Mouse (Mus musculus) Patski (cell line): ENCODE results near the gene Nr2f1. TPM values are rescaled to one million over a fixed set of nuclear protein-coding genes. Genes with fewer than 3 reads are reported as not detected.

ENCODE experiments used
- ATAC-seq: fragments of 100-300 bp; one replicate; pipeline ENCODE4 v1.8.0; 2021
- CTCF ChIA-PET: fragments of 350-600 bp; sonication (Branson Sonifier 250); formaldehyde crosslinking; loops from one replicate; lab custom pipeline; 2022; ENCODE audit warnings: inconsistent platforms; lab: Charles Lee
- POLR2A ChIA-PET: fragments of 350-600 bp; sonication (Branson Sonifier 250); formaldehyde crosslinking; loops from one replicate; lab custom pipeline; 2022; ENCODE audit warnings: antibody characterized with exemption, inconsistent platforms; lab: Charles Lee
- DNase-seq: peaks from one replicate; pipeline ENCODE4 v3.0.0-alpha.2; 2011; ENCODE audit warnings: low read depth, low spot score
- H3K27me3 ChIP-seq: fragments of 371-371 bp; one replicate; pipeline ENCODE4 v1.5.1; 2021
- CTCF ChIP-seq: fragments of 100-300 bp; IDR thresholded peaks from one replicate; pipeline ENCODE4 v1.5.1; 2021
- in situ Hi-C: fragments of 300-500 bp; cut with MboI; formaldehyde crosslinking; loops from 3 replicates; pipeline ENCODE4 v1.11.1; 2018; ENCODE audit warnings: low pct_unique_long_range_greater_than_20kb, mixed read lengths
- polyA plus RNA-seq: library from polyadenylated mRNA; unstranded; gene quantifications from one replicate; pipeline ENCODE4 v1.2.3, GENCODE M21; 2021

Nr2f1 gene
- polyA plus RNA-seq, 1 experiment from 2014 or later: 8.1 TPM

- in situ Hi-C loops: loop anchor here (5.0 kb wide), 1 partner anchor 192 kb away; no protein-coding TSS in a partner anchor
- no peak for ATAC-seq
- ChIA-PET CTCF (interaction anchor here (1.2 to 3.6 kb wide), 3 partner anchors 11 to 195 kb away, joined by 3 to 25 read pairs (median 3); no protein-coding TSS in a partner anchor), POLR2A (no interaction called here)
- peaks cover 67% of the 10 kb centered on the region for H3K27me3 ChIP-seq
- DNase-seq: no peak
- no peak for TF ChIP-seq CTCF
Observed at GRCm38 (mm10) chr13:78174191-78174590, 25.4 kb downstream of the Nr2f1 start.

GRCm38 (mm10) chr13:78172861-78173260 lies 26.7 kb downstream of the Nr2f1 start:
- H3K27me3 ChIP-seq: peaks cover 55% of the 10 kb centered on the region
- DNase-seq: no peak
- POLR2A ChIA-PET: interaction anchor here (0.6 kb wide), 1 partner anchor 735 kb away, joined by 8 read pairs; no protein-coding TSS in a partner anchor

GRCm38 (mm10) chr13:78171984-78172636 lies 27.4 kb downstream of the Nr2f1 start:
- no peak for TF ChIP-seq CTCF
- ATAC-seq (no peak), DNase-seq (no peak)
- in situ Hi-C loops: loop anchor here (5.0 kb wide), 1 partner anchor 190 kb away; no protein-coding TSS in a partner anchor
- ChIA-PET CTCF (interaction anchor here (0.5 to 1.2 kb wide), 2 partner anchors 189 to 254 kb away, joined by 3 read pairs; no protein-coding TSS in a partner anchor), POLR2A (no interaction called here)
- peaks cover 49% of the 10 kb centered on the region for H3K27me3 ChIP-seq

More at GRCm38 (mm10) chr13:78172861-78173260, 26.7 kb downstream of the Nr2f1 start:
- CTCF ChIA-PET: interaction anchor here (0.5 kb wide), 1 partner anchor 255 kb away, joined by 3 read pairs; no protein-coding TSS in a partner anchor
- no peak for ATAC-seq
- TF ChIP-seq CTCF: no peak
- in situ Hi-C loops: loop anchor here (5.0 kb wide), 1 partner anchor 191 kb away; no protein-coding TSS in a partner anchor

GRCm38 (mm10) chr13:78171320-78171719 lies 28.2 kb downstream of the Nr2f1 start:
- CTCF ChIA-PET: interaction anchor here (1.1 to 1.2 kb wide), 2 partner anchors 29 to 188 kb away, joined by 3 read pairs; no protein-coding TSS in a partner anchor
- in situ Hi-C loops: loop anchor here (5.0 kb wide), 1 partner anchor 189 kb away; no protein-coding TSS in a partner anchor
- H3K27me3 ChIP-seq: peaks cover 41% of the 10 kb centered on the region
- ATAC-seq (no peak), DNase-seq (no peak)
- POLR2A ChIA-PET: no interaction called here
- no peak for TF ChIP-seq CTCF

- in situ Hi-C loops: no loop called here
- TF ChIP-seq CTCF: no peak
- POLR2A ChIA-PET: interaction anchor here (0.6 kb wide), 1 partner anchor 14 kb away, joined by 5 read pairs; no protein-coding TSS in a partner anchor
- DNase-seq: no peak
- no peak for ATAC-seq
- CTCF ChIA-PET: interaction anchor here (1.1 to 2.0 kb wide), 4 partner anchors 15 to 186 kb away, joined by 3 to 8 read pairs (median 3); no protein-coding TSS in a partner anchor
- peaks cover 13% of the 10 kb centered on the region for H3K27me3 ChIP-seq
Observed at GRCm38 (mm10) chr13:78168166-78168565, 31.4 kb downstream of the Nr2f1 start.

GRCm38 (mm10) chr13:78164941-78165340 lies 34.6 kb downstream of the Nr2f1 start:
- no peak for DNase-seq
- no peak for ATAC-seq
- ChIA-PET CTCF (interaction anchor here (0.5 to 3.2 kb wide), 2 partner anchors 12 to 62 kb away, joined by 3 to 15 read pairs; no protein-coding TSS in a partner anchor), POLR2A (no interaction called here)
- in situ Hi-C loops: no loop called here
- TF ChIP-seq CTCF: no peak
- H3K27me3 ChIP-seq: no peaks in the 10 kb centered on the region

GRCm38 (mm10) chr13:78163087-78163958 lies 36.2 kb downstream of the Nr2f1 start:
- ATAC-seq: peak; percentile 97
- ChIA-PET POLR2A (interaction anchor here (0.5 to 0.6 kb wide), 3 partner anchors 65 to 770 kb away, joined by 3 to 4 read pairs (median 4); no protein-coding TSS in a partner anchor), CTCF (interaction anchor here (0.9 kb wide), 1 partner anchor 11 kb away, joined by 3 read pairs; no protein-coding TSS in a partner anchor)
- peak; percentile 9 for DNase-seq
- in situ Hi-C loops: no loop called here
- no peak for TF ChIP-seq CTCF
- no peaks in the 10 kb centered on the region for H3K27me3 ChIP-seq

GRCm38 (mm10) chr13:78162149-78162548 lies 37.4 kb downstream of the Nr2f1 start:
- DNase-seq (no peak), ATAC-seq (no peak)
- TF ChIP-seq CTCF: no peak
- no peaks in the 10 kb centered on the region for H3K27me3 ChIP-seq
- in situ Hi-C loops: no loop called here
- ChIA-PET POLR2A (no interaction called here), CTCF (interaction anchor here (1.4 kb wide), 1 partner anchor 9 kb away, joined by 3 read pairs; no protein-coding TSS in a partner anchor)

GRCm38 (mm10) chr13:78157465-78157864 lies 42.1 kb downstream of the Nr2f1 start:
- in situ Hi-C loops: no loop called here
- ATAC-seq (no peak), DNase-seq (no peak)
- ChIA-PET CTCF (no interaction called here), POLR2A (interaction anchor here (0.6 kb wide), 1 partner anchor 25 kb away, joined by 4 read pairs; no protein-coding TSS in a partner anchor)
- no peaks in the 10 kb centered on the region for H3K27me3 ChIP-seq
- no peak for TF ChIP-seq CTCF

Other genes with a start within 250 kb of the Nr2f1 start
- gene Pou5f2, start 174.9 kb downstream of the Nr2f1 start, polyA plus RNA-seq: not detected